Mouse (Mus musculus): ENCODE data around the gene Cfap97d2. TPM values are rescaled to one million over a fixed set of nuclear protein-coding genes. Genes with fewer than 3 reads are reported as not detected.
A peak's percentile ranks its signal among the peaks of the same experiment; 100 is the strongest.

The Cfap97d2 gene
- polyA plus RNA-seq, 1 experiment from 2014 or later: 0.05 TPM

DNA sequence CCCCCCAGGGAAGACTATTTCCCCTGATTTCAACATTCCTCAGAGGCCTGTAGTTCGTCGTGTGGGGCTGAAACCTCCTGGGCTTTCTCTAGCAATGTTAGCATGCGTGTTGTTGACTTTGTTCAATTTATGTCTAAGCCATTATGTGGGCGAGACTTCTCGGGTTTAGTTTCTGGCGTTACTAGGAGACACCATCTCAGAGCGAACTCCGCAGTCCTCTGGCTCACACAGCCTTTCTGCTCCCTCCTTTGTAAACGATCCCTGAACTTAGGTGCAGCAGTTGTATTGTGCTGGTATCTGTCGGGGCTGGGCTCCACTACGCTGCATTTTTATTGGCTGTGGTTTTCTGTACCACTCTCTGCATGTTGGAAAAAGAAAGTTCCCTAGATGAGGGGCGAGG lies 11.0 kb upstream of the Cfap97d2 start:
- H3K4me3 ChIP-seq (replicated peaks; ENCODE audit: low read length): no peak overlapping the region
- 34% methylated on average over 12 of the region's 12 CpGs for WGBS
- H3K27me3 ChIP-seq (ENCODE audit: control insufficient read depth, insufficient read depth, low read length): no peaks in the 10 kb centered on the region
- ATAC-seq (ENCODE audit: insufficient read depth, low FRiP score): peak; percentile 54; the same call in 1 of the 2 replicates
- H3K36me3 ChIP-seq (ENCODE audit: control insufficient read depth, insufficient read depth, low read length): no peaks in the 10 kb centered on the region
- H3K9ac ChIP-seq (ENCODE audit: low read length): no peak overlapping the region
- no peaks in the 10 kb centered on the region for H3K9me3 ChIP-seq (replicated peaks; ENCODE audit: control insufficient read depth, low read length)
- H3K4me2 ChIP-seq (ENCODE audit: low read depth, low read length): no peak overlapping the region
- H3K27ac ChIP-seq (ENCODE audit: low read length): no peak overlapping the region; the same call in 1 of the 2 replicates
- H3K4me1 ChIP-seq (ENCODE audit: control insufficient read depth, insufficient read depth, low read length): peaks cover 20% of the 10 kb centered on the region

DNA sequence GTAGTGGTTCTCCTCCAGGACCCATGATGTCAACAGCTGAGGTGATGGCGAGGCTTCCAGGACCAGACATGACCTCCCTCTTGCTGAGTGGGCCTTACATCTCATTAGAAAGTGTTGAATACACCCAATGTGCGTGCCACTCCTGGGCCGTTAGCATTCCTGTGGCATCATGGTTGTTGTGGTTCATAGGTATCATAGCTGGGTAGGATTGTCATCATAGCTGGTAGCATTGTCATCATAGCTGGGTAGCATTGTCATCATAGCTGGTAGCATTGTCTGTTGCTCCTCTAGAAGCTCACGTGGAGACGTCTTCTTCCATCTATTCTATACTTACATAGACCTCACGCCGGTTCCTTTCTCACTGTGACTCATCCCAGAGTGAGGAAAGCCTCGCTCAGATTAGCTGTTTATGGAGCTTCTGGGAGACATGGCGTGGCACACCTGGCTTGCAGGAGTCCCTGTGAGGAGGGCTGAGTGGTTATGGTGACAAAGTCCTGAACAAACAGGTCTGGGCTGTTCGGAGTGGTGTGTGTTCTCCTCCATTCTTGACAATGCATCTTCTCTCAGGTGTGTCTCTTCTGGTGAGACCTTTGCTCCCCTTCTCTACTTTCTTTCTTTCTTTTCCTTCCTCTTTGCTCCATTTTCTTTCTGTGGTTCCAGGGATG lies 10.4 kb upstream of the Cfap97d2 start:
- Histone ChIP-seq H3K9ac (ENCODE audit: low read length) (no peak overlapping the region), H3K9me3 (replicated peaks; ENCODE audit: control insufficient read depth, low read length) (no peaks in the 10 kb centered on the region), H3K4me2 (ENCODE audit: low read depth, low read length) (no peak overlapping the region), H3K4me3 (replicated peaks; ENCODE audit: low read length) (no peak overlapping the region), H3K27ac (ENCODE audit: low read length) (no peak overlapping the region; the same call in none of the 2 replicates), H3K27me3 (ENCODE audit: control insufficient read depth, insufficient read depth, low read length) (no peaks in the 10 kb centered on the region), H3K36me3 (ENCODE audit: control insufficient read depth, insufficient read depth, low read length) (no peaks in the 10 kb centered on the region), H3K4me1 (ENCODE audit: control insufficient read depth, insufficient read depth, low read length) (peaks cover 20% of the 10 kb centered on the region)
- 87% methylated on average over 10 of the region's 10 CpGs for WGBS
- 0 out of 2 replicates have a peak, but pooled peaks have one; percentile 14 for ATAC-seq (ENCODE audit: insufficient read depth, low FRiP score)

DNA sequence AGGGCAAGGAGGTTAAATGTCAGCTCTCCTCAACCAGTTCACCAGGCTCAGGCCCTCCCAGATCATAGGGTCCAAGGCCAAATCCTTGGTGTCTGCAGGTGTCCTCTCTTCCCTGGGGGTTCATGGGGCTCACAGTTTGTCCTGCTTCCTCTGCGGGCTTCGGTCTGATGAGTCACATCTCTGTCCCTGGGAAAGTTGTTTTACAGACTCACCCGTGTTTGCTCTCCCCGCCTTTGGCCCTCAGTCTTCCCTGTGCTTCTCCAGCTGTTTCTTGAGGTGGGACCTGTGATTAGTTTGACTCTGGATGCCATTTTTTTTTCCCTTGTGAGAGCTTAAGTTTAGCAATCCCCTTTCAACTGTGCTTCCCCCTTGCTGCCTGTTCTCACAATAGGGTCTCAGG lies 9.5 kb upstream of the Cfap97d2 start:
- peaks cover 20% of the 10 kb centered on the region for H3K4me1 ChIP-seq (ENCODE audit: control insufficient read depth, insufficient read depth, low read length)
- ATAC-seq (ENCODE audit: insufficient read depth, low FRiP score): no peak
- no peak overlapping the region for H3K4me2 ChIP-seq (ENCODE audit: low read depth, low read length)
- H3K9me3 ChIP-seq (replicated peaks; ENCODE audit: control insufficient read depth, low read length): no peaks in the 10 kb centered on the region
- H3K4me3 ChIP-seq (replicated peaks; ENCODE audit: low read length): no peak overlapping the region
- no peak overlapping the region for H3K9ac ChIP-seq (ENCODE audit: low read length)
- WGBS: 53% methylated on average over 4 of the region's 4 CpGs
- H3K27ac ChIP-seq (ENCODE audit: low read length): peak overlapping the region; percentile 23; the same call in 1 of the 2 replicates
- H3K36me3 ChIP-seq (ENCODE audit: control insufficient read depth, insufficient read depth, low read length): no peaks in the 10 kb centered on the region
- H3K27me3 ChIP-seq (ENCODE audit: control insufficient read depth, insufficient read depth, low read length): no peaks in the 10 kb centered on the region

DNA sequence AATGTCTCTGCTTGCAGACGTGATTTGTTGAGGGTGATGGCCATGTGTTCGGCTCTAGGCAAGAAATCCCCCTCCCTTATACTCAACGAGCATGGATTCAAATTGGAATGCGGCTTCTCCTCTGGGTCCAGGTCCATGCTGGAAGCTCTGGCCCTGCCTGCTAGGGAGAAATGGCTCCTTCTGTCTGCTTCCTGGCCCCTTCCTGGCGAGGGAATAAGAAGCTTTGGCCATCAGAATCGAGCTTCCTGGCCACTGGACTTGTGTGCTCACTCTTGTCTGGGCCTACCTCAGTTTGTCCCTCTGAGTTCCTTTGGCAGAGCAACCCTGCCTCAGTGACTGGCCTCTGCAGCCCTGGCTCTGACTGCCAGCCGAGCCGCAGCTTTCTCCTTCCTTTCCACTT lies 8.5 kb upstream of the Cfap97d2 start:
- Histone ChIP-seq H3K9me3 (replicated peaks; ENCODE audit: control insufficient read depth, low read length) (no peaks in the 10 kb centered on the region), H3K4me3 (replicated peaks; ENCODE audit: low read length) (no peak overlapping the region), H3K36me3 (ENCODE audit: control insufficient read depth, insufficient read depth, low read length) (no peaks in the 10 kb centered on the region), H3K4me1 (ENCODE audit: control insufficient read depth, insufficient read depth, low read length) (peaks cover 23% of the 10 kb centered on the region), H3K27ac (ENCODE audit: low read length) (no peak overlapping the region), H3K9ac (ENCODE audit: low read length) (no peak overlapping the region), H3K4me2 (ENCODE audit: low read depth, low read length) (no peak overlapping the region), H3K27me3 (ENCODE audit: control insufficient read depth, insufficient read depth, low read length) (no peaks in the 10 kb centered on the region)
- 80% methylated on average over 8 of the region's 8 CpGs for WGBS
- no peak for ATAC-seq (ENCODE audit: insufficient read depth, low FRiP score)

DNA sequence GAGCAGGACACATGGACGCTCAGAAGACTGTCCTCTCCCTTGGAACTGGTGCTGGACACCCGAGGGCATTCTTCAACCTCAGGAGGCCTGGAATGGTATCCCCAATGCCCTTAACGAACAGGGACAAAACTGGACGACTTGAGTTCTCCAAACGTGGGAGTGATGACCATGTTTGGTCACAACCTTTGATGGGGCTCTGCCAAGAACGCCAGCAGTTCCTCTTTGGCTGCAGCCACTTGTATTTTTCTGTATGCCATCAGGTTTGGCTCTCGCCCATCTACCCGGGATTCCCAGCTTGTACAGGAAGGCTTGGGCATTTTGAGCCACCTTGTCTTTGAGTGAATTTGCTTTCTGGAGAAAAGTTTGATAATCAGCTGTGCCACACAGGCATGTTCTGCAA lies 8.0 kb upstream of the Cfap97d2 start:
- no peaks in the 10 kb centered on the region for H3K36me3 ChIP-seq (ENCODE audit: control insufficient read depth, insufficient read depth, low read length)
- no peak overlapping the region for H3K9ac ChIP-seq (ENCODE audit: low read length)
- peaks cover 26% of the 10 kb centered on the region for H3K4me1 ChIP-seq (ENCODE audit: control insufficient read depth, insufficient read depth, low read length)
- no peaks in the 10 kb centered on the region for H3K9me3 ChIP-seq (replicated peaks; ENCODE audit: control insufficient read depth, low read length)
- no peak for ATAC-seq (ENCODE audit: insufficient read depth, low FRiP score)
- H3K27me3 ChIP-seq (ENCODE audit: control insufficient read depth, insufficient read depth, low read length): no peaks in the 10 kb centered on the region
- 77% methylated on average over 8 of the region's 8 CpGs for WGBS
- no peak overlapping the region for H3K4me2 ChIP-seq (ENCODE audit: low read depth, low read length)
- no peak overlapping the region; the same call in 1 of the 2 replicates for H3K27ac ChIP-seq (ENCODE audit: low read length)
- no peak overlapping the region for H3K4me3 ChIP-seq (replicated peaks; ENCODE audit: low read length)

DNA sequence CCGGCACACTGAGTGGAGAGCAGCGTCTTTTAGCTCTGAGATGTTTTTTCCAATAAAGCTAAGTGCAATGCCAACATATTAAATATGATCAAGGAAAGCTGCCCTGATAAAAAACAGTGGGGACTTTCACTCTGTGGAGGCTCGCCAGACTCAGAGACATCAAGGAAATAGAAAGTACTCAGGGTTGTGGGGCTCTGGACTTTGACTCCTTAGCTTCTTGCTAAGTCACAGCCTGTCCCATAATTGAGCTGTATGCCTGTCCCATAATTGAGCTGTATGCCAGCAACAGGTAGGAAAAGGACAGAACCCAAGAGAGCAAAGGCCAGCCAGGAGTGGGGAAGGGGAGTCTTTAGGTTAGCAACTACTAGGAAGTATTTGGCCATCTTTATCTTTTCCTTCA lies 7.4 kb upstream of the Cfap97d2 start:
- H3K4me2 ChIP-seq (ENCODE audit: low read depth, low read length): no peak overlapping the region
- 56% methylated on average over 3 of the region's 3 CpGs for WGBS
- ATAC-seq (ENCODE audit: insufficient read depth, low FRiP score): 0 out of 2 replicates have a peak, but pooled peaks have one; percentile 8

DNA sequence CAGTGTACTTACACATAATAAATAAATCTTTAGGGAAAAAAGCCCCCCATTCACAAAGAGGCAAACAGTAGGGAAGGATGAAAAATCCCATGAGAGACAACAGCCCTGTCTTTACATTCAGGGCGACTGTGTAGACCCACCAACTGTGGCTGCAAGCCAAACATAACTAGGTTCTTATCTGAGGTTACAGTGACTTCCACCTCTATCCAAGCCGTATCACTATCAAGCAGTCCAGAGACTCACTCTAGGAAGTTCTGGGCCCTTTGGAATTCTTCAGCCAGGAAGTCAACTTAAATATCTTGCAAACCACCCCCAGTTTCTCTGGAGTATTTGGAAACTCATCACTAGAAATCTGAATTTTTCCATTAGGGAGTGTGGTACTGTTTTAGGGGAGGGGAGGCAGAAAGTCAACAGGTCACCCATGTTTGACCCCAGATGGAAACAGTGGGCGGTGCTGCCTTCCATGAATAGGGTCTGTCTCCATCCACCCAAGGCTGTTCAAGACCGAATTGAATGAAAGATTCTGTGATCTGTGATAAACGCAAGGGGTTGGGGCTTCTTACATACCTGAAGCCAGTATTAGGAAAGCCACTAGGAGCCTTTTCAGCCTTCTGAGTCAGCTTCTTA lies 6.3 kb upstream of the Cfap97d2 start:
- WGBS: 61% methylated on average over 5 of the region's 5 CpGs
- Histone ChIP-seq H3K9ac (ENCODE audit: low read length) (no peak overlapping the region), H3K27ac (ENCODE audit: low read length) (no peak overlapping the region), H3K4me1 (ENCODE audit: control insufficient read depth, insufficient read depth, low read length) (peaks cover 28% of the 10 kb centered on the region), H3K4me2 (ENCODE audit: low read depth, low read length) (no peak overlapping the region), H3K36me3 (ENCODE audit: control insufficient read depth, insufficient read depth, low read length) (no peaks in the 10 kb centered on the region), H3K4me3 (replicated peaks; ENCODE audit: low read length) (no peak overlapping the region), H3K27me3 (ENCODE audit: control insufficient read depth, insufficient read depth, low read length) (no peaks in the 10 kb centered on the region), H3K9me3 (replicated peaks; ENCODE audit: control insufficient read depth, low read length) (no peaks in the 10 kb centered on the region)
- ATAC-seq (ENCODE audit: insufficient read depth, low FRiP score): no peak

More for the DNA sequence above, 7.4 kb upstream of the Cfap97d2 start:
- Histone ChIP-seq H3K9ac (ENCODE audit: low read length) (no peak overlapping the region), H3K27me3 (ENCODE audit: control insufficient read depth, insufficient read depth, low read length) (no peaks in the 10 kb centered on the region), H3K4me3 (replicated peaks; ENCODE audit: low read length) (no peak overlapping the region), H3K27ac (ENCODE audit: low read length) (peak overlapping the region; percentile 8; the same call in 1 of the 2 replicates), H3K36me3 (ENCODE audit: control insufficient read depth, insufficient read depth, low read length) (no peaks in the 10 kb centered on the region), H3K9me3 (replicated peaks; ENCODE audit: control insufficient read depth, low read length) (no peaks in the 10 kb centered on the region), H3K4me1 (ENCODE audit: control insufficient read depth, insufficient read depth, low read length) (peaks cover 30% of the 10 kb centered on the region)

DNA sequence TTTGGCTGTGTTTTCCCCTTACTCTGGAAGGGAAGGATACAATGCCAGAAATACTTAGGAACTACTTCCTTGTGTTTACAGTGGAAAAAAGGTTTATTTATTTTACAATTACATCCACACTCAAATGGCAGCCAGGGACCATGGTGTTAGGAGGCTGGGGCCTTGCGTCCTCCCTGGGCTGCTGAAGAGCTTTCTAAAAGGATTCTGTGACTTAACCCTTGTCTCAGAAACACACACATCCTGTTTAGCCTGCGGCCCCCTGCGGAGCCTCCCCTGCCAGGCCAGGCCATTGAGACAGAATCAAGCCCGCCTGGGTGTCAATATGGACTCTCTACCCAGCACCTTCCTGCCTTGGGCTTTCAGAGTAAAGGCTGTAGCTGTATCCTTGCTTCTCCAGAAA lies 2.9 kb upstream of the Cfap97d2 start:
- no peak for ATAC-seq (ENCODE audit: insufficient read depth, low FRiP score)
- no peak overlapping the region for H3K9ac ChIP-seq (ENCODE audit: low read length)
- H3K27ac ChIP-seq (ENCODE audit: low read length): 0 out of 2 replicates have a peak overlapping the region, but pooled peaks have one; percentile 48
- 51% methylated on average over 4 of the region's 4 CpGs for WGBS
- no peaks in the 10 kb centered on the region for H3K9me3 ChIP-seq (replicated peaks; ENCODE audit: control insufficient read depth, low read length)
- H3K27me3 ChIP-seq (ENCODE audit: control insufficient read depth, insufficient read depth, low read length): no peaks in the 10 kb centered on the region
- H3K4me1 ChIP-seq (ENCODE audit: control insufficient read depth, insufficient read depth, low read length): peaks cover 9% of the 10 kb centered on the region
- H3K4me3 ChIP-seq (replicated peaks; ENCODE audit: low read length): no peak overlapping the region
- no peaks in the 10 kb centered on the region for H3K36me3 ChIP-seq (ENCODE audit: control insufficient read depth, insufficient read depth, low read length)
- no peak overlapping the region for H3K4me2 ChIP-seq (ENCODE audit: low read depth, low read length)

DNA sequence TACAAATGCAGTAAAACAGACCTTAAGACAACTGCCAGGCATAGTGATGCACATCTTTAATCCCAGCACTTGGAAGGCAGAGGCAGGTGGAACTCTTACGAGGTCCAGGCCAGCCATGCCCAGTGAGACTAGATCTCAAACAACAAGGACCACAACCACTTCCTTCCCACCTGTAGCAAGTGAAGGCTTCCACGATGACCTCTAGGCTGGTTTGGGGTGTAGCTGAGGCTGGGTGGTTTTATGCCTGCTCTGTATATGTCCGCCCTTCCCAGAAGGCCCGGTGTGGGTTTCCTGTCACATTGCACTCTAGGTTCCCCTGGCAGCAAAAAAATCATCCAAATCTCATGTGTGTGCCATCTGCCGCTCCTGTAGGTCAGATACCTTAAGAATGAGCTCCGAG lies 1.9 kb upstream of the Cfap97d2 start:
- Histone ChIP-seq H3K9ac (ENCODE audit: low read length) (no peak overlapping the region), H3K9me3 (replicated peaks; ENCODE audit: control insufficient read depth, low read length) (no peaks in the 10 kb centered on the region), H3K4me1 (ENCODE audit: control insufficient read depth, insufficient read depth, low read length) (peaks cover 9% of the 10 kb centered on the region), H3K27me3 (ENCODE audit: control insufficient read depth, insufficient read depth, low read length) (no peaks in the 10 kb centered on the region), H3K27ac (ENCODE audit: low read length) (no peak overlapping the region), H3K4me3 (replicated peaks; ENCODE audit: low read length) (no peak overlapping the region), H3K36me3 (ENCODE audit: control insufficient read depth, insufficient read depth, low read length) (no peaks in the 10 kb centered on the region), H3K4me2 (ENCODE audit: low read depth, low read length) (no peak overlapping the region)
- no peak for ATAC-seq (ENCODE audit: insufficient read depth, low FRiP score)
- 92% methylated on average over 6 of the region's 6 CpGs for WGBS

Measured in stomach, embryonic 16.5 days (tissue).